ENCODE assay signal across 15 mouse cellular contexts in genomic region chr17:83377755-83378443, GRCm38 (mm10). TPM values are rescaled to one million over a fixed set of nuclear protein-coding genes. Genes with fewer than 3 reads are reported as not detected.
A peak's percentile ranks its signal among the peaks of the same experiment; 100 is the strongest.
DNase-seq lines count a peak whose midpoint lies in the region; ATAC-seq and TF ChIP-seq lines count a peak whose summit lies in the region.
"Had no signal": no experiment of that assay in that cellular context is flagged by ENCODE, and none has a peak within 500 bp of the region (broad histone marks: within the 10 kb centered on the region; RNA-seq: fewer than 3 reads in every experiment).

No protein-coding gene starts in this region.

- H3K9me3 ChIP-seq in hindbrain, embryonic 13.5 days = no peaks in the 10 kb centered on the region
- H3K9me3 ChIP-seq: limb, embryonic 12.5 days had no signal

- peaks cover 19% of the 10 kb centered on the region for H3K4me1 ChIP-seq in hindbrain, embryonic 13.5 days (replicated peaks)

- no peak for TF ChIP-seq CTCF in layer of hippocampus, adult 2 months (conservative IDR thresholded peaks at IDR 0.05)

- no peaks in the 10 kb centered on the region for H3K36me3 ChIP-seq in hindbrain, embryonic 13.5 days
- H3K36me3 ChIP-seq: limb, embryonic 12.5 days had no signal

- no peak; the same call in 1 of the 2 replicates for ATAC-seq in hindbrain, embryonic 13.5 days (ENCODE audit: low FRiP score)

- H3K27me3 ChIP-seq in hindbrain, embryonic 13.5 days = no peaks in the 10 kb centered on the region
- H3K27me3 ChIP-seq: CH12.LX; limb, embryonic 12.5 days had no signal

- DNase-seq in layer of hippocampus, adult 2 months (ENCODE audit: low spot score in 2 of 2) = no peak
- DNase-seq in layer of hippocampus, adult 8-10 months (ENCODE audit: low spot score in 2 of 2) = no peak
- peak; percentile 32 for DNase-seq in kidney, postnatal 10 days
- peak; percentile 23 for DNase-seq in retina, postnatal 1 day
- no peak for DNase-seq in adrenal gland, postnatal 14 days
- DNase-seq in heart, postnatal 25 days (ENCODE audit: low spot score) = no peak
- no peak for DNase-seq in testis, postnatal 14 days (ENCODE audit: low spot score)
- DNase-seq: cerebellum, adult 11 months; gastrocnemius, postnatal 25 days; layer of hippocampus, adult 9-11 months; lung, embryonic 14.5 days; right cerebral cortex, adult 18-20 months had no signal

- no peak overlapping the region for H3K9ac ChIP-seq in hindbrain, embryonic 13.5 days
- H3K9ac ChIP-seq: limb, embryonic 12.5 days; lung, embryonic 14.5 days had no signal

- 0 out of 2 replicates have a peak overlapping the region, but pooled peaks have one; percentile 10 for H3K4me2 ChIP-seq in hindbrain, embryonic 13.5 days
- H3K4me2 ChIP-seq: limb, embryonic 12.5 days; lung, embryonic 14.5 days had no signal

- intact Hi-C loops in heart, postnatal 25 days (cut with DNase I) = no loop called here

- WGBS in hindbrain, embryonic 13.5 days = 55% methylated on average over 10 of the region's 10 CpGs

- no peak overlapping the region for H3K4me3 ChIP-seq in layer of hippocampus, adult 2 months
- H3K4me3 ChIP-seq in hindbrain, embryonic 13.5 days = no peak overlapping the region
- H3K4me3 ChIP-seq: limb, embryonic 12.5 days had no signal

- H3K27ac ChIP-seq in layer of hippocampus, adult 2 months = peak overlapping the region; percentile 28; the same call in 1 of the 2 replicates
- no peak overlapping the region for H3K27ac ChIP-seq in hindbrain, embryonic 13.5 days
- H3K27ac ChIP-seq: limb, embryonic 12.5 days had no signal

RNA-seq across cellular contexts. Expression of gene Eml4, which starts 27.2 kb away (rescaled TPM):
- 10 to 100 TPM; 23.3 to 26.1 TPM for total RNA-seq in layer of hippocampus, adult 2 months (2021)
- 10 to 100 TPM; 23.7 to 25.6 (median 24.3) TPM for total RNA-seq in layer of hippocampus, adult 8-10 months (2022)
- 32.3 and 32.5 TPM in 2 replicates for polyA plus RNA-seq in hindbrain, embryonic 13.5 days (2015; fragmentation: Nextera tagmentation; extraction: Ambion mirVana)
- total RNA-seq in adrenal gland, postnatal 14 days (2021) = 23.7 and 25.8 TPM in 2 replicates
- 1 to 10 TPM; 5.1 to 6.1 TPM for total RNA-seq in heart, postnatal 25 days (2021)

Comparison
In these comparisons a context has a peak if more than half of its experiments do, and no peak if none do; other contexts are left out.
1. DNase-seq: peak in kidney, postnatal 10 days (single experiment) and retina, postnatal 1 day (single experiment); none in layer of hippocampus, adult 2 months (0 of 2), layer of hippocampus, adult 8-10 months (0 of 2), adrenal gland, postnatal 14 days (single experiment), heart, postnatal 25 days (single experiment) and testis, postnatal 14 days (single experiment).